Mouse (Mus musculus) cerebellum, postnatal 14 days (tissue): ENCODE data around the gene Olfr1054.
"Not testable (repeated sequence)": the region's sequence is repeated elsewhere in the genome, so short reads cannot be mapped to it uniquely, and the experiment has no call there.

Experiments used
- DNase-seq, 2 experiments: peaks; one replicate each; pipeline ENCODE4 v3.0.0; 2021; ENCODE audit warnings: mixed read lengths in 2 of 2

Olfr1054 gene

DNA sequence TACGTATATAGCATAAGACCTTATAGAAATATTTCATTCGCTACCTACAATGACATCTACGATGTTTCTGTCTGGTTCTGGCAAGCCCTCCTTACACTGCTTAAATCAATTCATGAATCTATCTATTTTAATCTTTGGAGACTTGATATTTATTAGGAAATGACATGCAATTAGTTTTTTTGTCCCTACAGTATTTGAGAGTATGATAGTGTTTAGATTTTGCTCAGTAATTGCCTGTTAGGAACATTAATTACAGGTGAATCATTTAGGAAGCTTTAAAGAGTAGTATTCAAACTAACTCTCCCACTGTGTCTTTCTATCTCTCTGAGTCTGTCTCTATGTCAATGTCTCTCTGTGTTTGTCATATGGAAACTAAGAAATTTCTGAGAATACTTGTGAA, at the start of gene Olfr1054:
Olfr1054 (minus strand) TSS at position 101 of the 400 bp plus-strand sequence.
- DNase-seq: no peak

DNA sequence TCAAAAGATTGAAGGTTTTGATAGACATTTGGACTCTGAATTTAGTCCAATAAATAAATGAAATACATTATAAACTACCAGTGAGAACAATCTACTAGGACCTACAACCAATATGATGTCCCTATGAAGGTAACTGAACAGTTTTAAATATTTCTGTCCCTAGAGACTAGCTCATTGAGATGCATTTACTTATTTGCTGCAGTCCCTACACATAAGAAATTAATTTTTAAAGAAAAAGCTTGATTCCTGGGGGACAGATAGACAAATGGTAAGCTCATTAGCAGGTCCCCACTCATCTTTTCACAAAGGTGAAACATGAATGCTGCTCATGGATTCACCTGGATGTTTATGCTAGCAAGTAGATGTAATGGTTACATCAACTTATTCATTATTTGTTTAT, 43.1 kb upstream of the Olfr1054 start, which contains the start of gene Olfr1057:
Olfr1057 (minus strand) TSS at position 101 of the 400 bp plus-strand sequence.
- DNase-seq: no peak

DNA sequence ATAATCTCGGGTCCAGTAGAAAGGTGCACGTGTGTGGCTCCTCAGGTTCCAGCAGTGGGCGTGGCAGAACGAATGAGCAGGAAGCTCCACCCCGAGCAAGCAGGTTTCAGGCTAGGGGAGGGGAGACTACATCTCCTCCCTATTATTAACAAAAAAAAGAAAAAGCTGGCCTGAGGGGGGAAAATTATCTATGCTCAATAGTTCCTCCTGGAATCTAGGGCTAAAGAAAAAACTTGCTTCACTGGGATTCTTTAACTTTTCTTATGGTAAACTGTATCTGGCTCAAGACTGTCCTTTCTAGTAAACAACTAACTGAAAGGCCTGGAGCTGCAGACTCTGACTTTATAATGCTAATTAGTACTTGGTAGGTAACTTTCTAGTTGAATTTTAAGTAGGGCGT, 31.1 kb upstream of the Olfr1054 start:
- not testable (repeated sequence) for DNase-seq

DNA sequence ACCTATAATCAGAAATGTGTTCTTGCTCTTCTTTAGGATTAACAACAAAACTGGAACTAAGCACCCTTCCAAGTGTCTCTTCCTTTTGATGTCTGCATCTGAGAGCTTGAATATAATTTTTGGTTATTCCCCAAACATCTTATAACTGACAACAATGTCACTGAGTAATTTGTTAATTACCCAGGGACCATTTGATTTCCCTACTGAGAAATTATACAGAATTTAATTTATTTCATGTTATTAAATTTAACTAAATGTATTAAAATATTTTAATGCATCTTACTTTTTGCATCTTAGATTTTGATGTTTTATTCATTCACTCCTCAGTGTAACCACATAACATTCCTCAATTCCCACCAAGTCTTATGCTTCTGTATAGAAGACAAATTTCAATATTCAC, 27.1 kb upstream of the Olfr1054 start, which contains the start of gene Olfr1056:
Olfr1056 (minus strand) TSS at position 101 of the 400 bp plus-strand sequence.
- no peak for DNase-seq

DNA sequence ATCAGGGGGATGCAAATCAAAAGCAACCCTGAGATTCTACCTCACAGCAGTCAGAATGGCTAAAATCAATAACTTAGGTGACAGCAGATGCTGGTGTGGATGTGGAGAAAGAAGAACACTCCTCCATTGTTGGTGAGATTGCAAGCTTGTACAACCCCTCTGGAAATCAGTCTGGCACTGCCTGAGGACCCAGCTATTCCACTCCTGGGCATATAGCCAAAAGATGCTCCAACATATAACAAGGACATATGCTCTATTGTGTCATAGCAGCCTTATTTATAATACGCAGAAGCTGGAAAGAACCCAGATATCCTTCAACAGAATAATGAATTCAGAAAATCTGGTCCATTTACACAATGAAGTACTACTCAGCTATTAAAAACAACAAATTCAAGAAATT, 16.5 kb upstream of the Olfr1054 start:
- DNase-seq: peak in 1 of 2 experiments; percentile 1

DNA sequence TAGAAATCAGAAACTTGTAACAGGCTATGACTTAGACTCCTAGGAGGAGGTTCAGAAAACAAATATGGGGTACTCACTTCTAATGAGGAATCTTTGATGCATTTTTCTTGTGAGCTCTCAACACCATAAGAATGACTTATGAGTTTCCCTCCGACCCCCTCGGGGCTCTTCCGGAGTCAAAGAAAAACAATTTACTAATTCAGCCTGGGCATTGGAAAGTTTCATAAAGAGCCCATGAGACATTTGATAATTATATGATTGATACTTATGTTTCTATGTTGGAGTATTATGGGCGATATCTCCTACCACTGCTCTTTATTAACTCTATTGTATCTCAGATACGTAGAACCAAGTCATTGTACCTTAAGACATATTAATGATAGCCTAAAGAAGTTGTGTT, 15.0 kb upstream of the Olfr1054 start, which contains the start of gene Olfr1055:
Olfr1055 (minus strand) TSS at position 101 of the 400 bp plus-strand sequence.
- no peak for DNase-seq

DNA sequence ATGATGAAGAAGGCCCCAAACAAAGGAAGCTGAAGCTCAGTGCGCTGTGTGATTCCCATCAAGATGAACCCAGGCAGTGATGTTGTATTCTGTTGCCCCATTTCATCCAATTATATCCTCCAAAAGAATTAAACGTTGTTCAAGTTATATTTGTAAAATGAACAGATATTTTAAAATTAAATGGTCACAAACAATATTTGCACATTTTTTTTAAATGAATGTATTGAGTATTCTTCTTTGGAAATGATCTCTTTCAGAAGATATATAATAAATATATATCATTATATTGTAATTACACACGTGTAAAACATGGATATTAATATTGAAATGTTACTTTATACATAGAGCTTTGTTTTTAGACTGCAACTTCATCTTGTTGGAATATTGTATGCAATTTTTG, 20.0 kb downstream of the Olfr1054 start, which contains the start of gene Olfr1053:
Olfr1053 (minus strand) TSS at position 101 of the 400 bp plus-strand sequence.
- DNase-seq: no peak

DNA sequence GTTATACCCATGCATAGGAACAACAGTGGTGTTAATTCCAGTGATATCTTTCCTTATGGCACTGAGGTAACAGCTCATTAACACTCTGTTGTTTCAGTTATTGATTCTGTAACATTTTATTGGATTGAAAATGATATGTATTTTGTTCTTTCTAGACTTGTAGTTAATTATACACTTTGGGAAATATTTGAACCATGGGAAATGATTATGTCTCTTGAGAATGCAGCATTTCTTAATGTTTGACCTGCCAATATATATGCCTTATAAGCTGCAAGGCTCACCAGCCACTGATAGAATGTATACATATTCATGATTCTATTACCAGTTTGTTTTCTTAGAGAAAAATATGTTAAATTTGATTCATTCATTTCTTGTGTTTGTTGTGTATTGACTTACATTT, 43.1 kb downstream of the Olfr1054 start, which contains the start of gene Olfr1052:
Olfr1052 (plus strand) TSS at position 301 of the 400 bp plus-strand sequence.
- DNase-seq: no peak
